Mouse (Mus musculus) kidney, adult 2 months (tissue): ENCODE results near the gene H2-Aa. TPM values are rescaled to one million over a fixed set of nuclear protein-coding genes. Genes with fewer than 3 reads are reported as not detected.
A peak's percentile ranks its signal among the peaks of the same experiment; 100 is the strongest.

ENCODE experiments used
- DNase-seq: peaks from one replicate; pipeline ENCODE4 v3.0.0; 2021
- H3K27ac ChIP-seq: fragments of 200-500 bp; 2 replicates; pipeline ENCODE4 v1.5.1; 2012; ENCODE audit warnings: low read depth, low read length, control low read depth, inconsistent platforms; ENCODE audit not compliant: insufficient read depth
- H3K27me3 ChIP-seq: fragments of 200-500 bp; replicated peaks from 2 replicates; pipeline ENCODE4 v1.6.1; 2012; ENCODE audit warnings: mild to moderate bottlenecking, moderate library complexity, low read length, inconsistent platforms; ENCODE audit not compliant: control insufficient read depth, insufficient read depth
- H3K36me3 ChIP-seq: fragments of 200-500 bp; 2 replicates; pipeline ENCODE4 v1.6.1; 2012; ENCODE audit warnings: mild to moderate bottlenecking, moderate library complexity, low read length, inconsistent platforms; ENCODE audit not compliant: control insufficient read depth, insufficient read depth
- H3K4me1 ChIP-seq: fragments of 200-500 bp; 2 replicates; pipeline ENCODE4 v1.6.1; 2011; ENCODE audit warnings: low read length; ENCODE audit not compliant: control insufficient read depth, insufficient read depth
- H3K4me3 ChIP-seq: fragments of 200-500 bp; 2 replicates; pipeline ENCODE4 v1.5.1; 2011; ENCODE audit warnings: mild to moderate bottlenecking, low read depth, low read length, control low read depth; ENCODE audit not compliant: insufficient read depth
- CTCF ChIP-seq: fragments of 200-500 bp; conservative IDR thresholded peaks from 2 replicates; pipeline ENCODE4 v1.5.1; 2011; ENCODE audit warnings: low read depth, mild to moderate bottlenecking, control low read depth, low read length, moderate library complexity, mixed read lengths; ENCODE audit not compliant: insufficient read depth, insufficient read length
- POLR2A ChIP-seq: fragments of 200-500 bp; IDR thresholded peaks from one replicate; pipeline ENCODE4 v1.6.1; 2011; ENCODE audit warnings: low read depth, low read length, control low read depth
- WGBS: fragments of 180-500 bp; shearing (Covaris S2); methylation state at CpG from one replicate; pipeline ENCODE4 v1.1.7; 2018; 5-methylcytosine and 5-hydroxymethylcytosine counted together
- polyA plus RNA-seq: library from polyadenylated mRNA; depleted of rRNA; stranded (reverse); fragments of >200 nt; gene quantifications from 2 replicates; pipeline ENCODE4 v1.2.3, GENCODE M21; 2012; rRNA removed

The H2-Aa gene
- polyA plus RNA-seq, 1 experiment, result 298 TPM

- 56% methylated on average over 3 of the region's 3 CpGs for WGBS
- peak; percentile 75 for DNase-seq
- TF ChIP-seq POLR2A (no peak), CTCF (no peak)
Observed at GRCm38 (mm10) chr17:34238706-34239105, 48.9 kb downstream of the H2-Aa start, which contains the start of gene H2-Ob. Gene H2-Ob (plus strand): TSS chr17:34238903.

DNA sequence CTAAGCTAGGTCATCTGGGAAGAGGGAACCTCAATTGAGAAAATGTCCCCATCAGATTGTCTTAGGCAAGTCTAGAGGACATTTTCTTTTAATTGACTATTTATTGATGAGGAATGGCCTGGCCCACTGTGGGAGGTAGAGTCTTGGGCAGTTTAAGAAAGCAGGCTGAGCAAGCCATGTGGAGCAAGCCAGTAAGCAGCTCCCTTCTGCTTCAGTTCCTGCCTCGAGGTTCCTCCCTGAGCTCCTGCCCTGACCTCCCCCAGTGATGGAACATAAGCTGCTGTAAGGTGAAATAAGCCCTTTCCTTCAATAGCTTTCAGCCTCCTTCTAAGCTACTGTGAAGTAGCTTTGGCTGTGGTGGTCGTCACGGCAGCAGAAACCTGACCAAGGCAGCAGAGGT lies 49.9 kb downstream of the H2-Aa start:
- H3K36me3 ChIP-seq, result no peaks in the 10 kb centered on the region
- 68% methylated on average over 3 of the region's 3 CpGs for WGBS
- H3K27me3 ChIP-seq, result no peaks in the 10 kb centered on the region
- DNase-seq, result no peak
- no peak overlapping the region for H3K27ac ChIP-seq
- H3K4me1 ChIP-seq, result no peaks in the 10 kb centered on the region
- H3K4me3 ChIP-seq, result no peak overlapping the region
- TF ChIP-seq CTCF (no peak), POLR2A (no peak)

More at GRCm38 (mm10) chr17:34238706-34239105, 48.9 kb downstream of the H2-Aa start, which contains the start of gene H2-Ob:
- no peaks in the 10 kb centered on the region for H3K36me3 ChIP-seq
- peak within 1 kb of the TSS; percentile 93 for H3K27ac ChIP-seq
- no peak within 1 kb of the TSS for H3K4me3 ChIP-seq
- no peaks in the 10 kb centered on the region for H3K4me1 ChIP-seq
- no peaks in the 10 kb centered on the region for H3K27me3 ChIP-seq

DNA sequence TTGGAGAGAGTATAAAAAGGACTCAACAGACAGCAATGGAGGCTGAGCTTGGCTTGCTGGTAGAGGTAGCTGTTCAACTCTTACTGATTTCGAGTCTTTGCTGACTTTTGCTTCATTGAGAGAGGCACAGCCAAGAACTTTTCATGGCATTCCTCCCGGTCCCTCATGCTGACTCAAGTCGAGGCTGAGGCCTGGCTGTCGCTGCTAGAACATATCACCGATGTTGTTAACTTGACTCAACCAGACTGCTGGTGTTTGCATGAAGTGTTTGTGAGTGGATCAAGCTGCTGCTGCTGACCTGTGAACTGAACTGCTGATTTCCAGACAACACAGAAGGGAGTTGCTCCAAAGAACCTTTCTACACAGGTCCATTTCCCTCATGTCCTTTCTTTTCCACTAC lies 50.9 kb downstream of the H2-Aa start:
- 74% methylated on average over 5 of the region's 5 CpGs for WGBS
- TF ChIP-seq POLR2A, result no peak
- TF ChIP-seq CTCF, result no peak

GRCm38 (mm10) chr17:34234926-34235325 lies 52.7 kb downstream of the H2-Aa start:
- Histone ChIP-seq H3K4me3 (no peak overlapping the region), H3K27me3 (no peaks in the 10 kb centered on the region), H3K27ac (no peak overlapping the region), H3K36me3 (no peaks in the 10 kb centered on the region), H3K4me1 (no peaks in the 10 kb centered on the region)
- 13% methylated on average over 9 of the region's 9 CpGs for WGBS
- peak; percentile 87 for DNase-seq
- peak; percentile 94 for TF ChIP-seq CTCF
- TF ChIP-seq POLR2A, result no peak

More for the DNA sequence above, 50.9 kb downstream of the H2-Aa start:
- Histone ChIP-seq H3K27me3 (no peaks in the 10 kb centered on the region), H3K4me3 (no peak overlapping the region), H3K27ac (no peak overlapping the region), H3K4me1 (no peaks in the 10 kb centered on the region), H3K36me3 (no peaks in the 10 kb centered on the region)
- no peak for DNase-seq

Other genes with a start within 250 kb of the H2-Aa start
- gene Col11a2, start 248.4 kb downstream of the H2-Aa start, polyA plus RNA-seq, result 0.35 and 0.39 TPM in 2 replicates
- 3.1 and 8.5 TPM in 2 replicates for gene H2-Oa, start 195.5 kb downstream of the H2-Aa start, polyA plus RNA-seq
- 30.1 and 37.1 TPM in 2 replicates for gene H2-DMa, start 168.3 kb downstream of the H2-Aa start, polyA plus RNA-seq
- 110 and 117 TPM in 2 replicates for gene Brd2, start 165.2 kb downstream of the H2-Aa start, polyA plus RNA-seq
- gene H2-DMb2, start 144.5 kb downstream of the H2-Aa start, polyA plus RNA-seq, result 3.2 and 15.6 TPM in 2 replicates
- 72.3 and 80.5 TPM in 2 replicates for gene H2-DMb1, start 134.8 kb downstream of the H2-Aa start, polyA plus RNA-seq
- gene Tap1, start 100.3 kb downstream of the H2-Aa start, polyA plus RNA-seq, result 14.5 and 19.4 TPM in 2 replicates
- 21.5 and 32.3 TPM in 2 replicates for gene Psmb9, start 100.1 kb downstream of the H2-Aa start, polyA plus RNA-seq
- gene Psmb8, start 90.1 kb downstream of the H2-Aa start, polyA plus RNA-seq, result 34.2 and 58.1 TPM in 2 replicates
- gene Tap2, start 84.3 kb downstream of the H2-Aa start, polyA plus RNA-seq, result 25.0 and 29.2 TPM in 2 replicates
- 2.3 and 15.1 TPM in 2 replicates for gene H2-Ob, start 48.9 kb downstream of the H2-Aa start, polyA plus RNA-seq
- gene H2-Ab1, start 30.1 kb downstream of the H2-Aa start, polyA plus RNA-seq, result 419 and 490 TPM in 2 replicates
- gene H2-Eb1, start 18.0 kb upstream of the H2-Aa start, polyA plus RNA-seq, result 128 and 174 TPM in 2 replicates
- 0.04 and 0.78 TPM in 2 replicates for gene H2-Eb2, start 37.8 kb upstream of the H2-Aa start, polyA plus RNA-seq
- gene Btnl2, start 67.0 kb upstream of the H2-Aa start, polyA plus RNA-seq, result 0.03 and 0.11 TPM in 2 replicates
- not detected in 2 replicates for gene Btnl1, start 89.3 kb upstream of the H2-Aa start, polyA plus RNA-seq
- gene BC051142, start 111.0 kb upstream of the H2-Aa start, polyA plus RNA-seq, result 0.22 and 1.3 TPM in 2 replicates
- gene Btnl4, start 189.5 kb upstream of the H2-Aa start, polyA plus RNA-seq, result not detected in 2 replicates
- gene Btnl6, start 229.5 kb upstream of the H2-Aa start, polyA plus RNA-seq, result not detected in 2 replicates